Comparison of ENCODE assay signal across 27 mouse cellular contexts in genomic region chr17:27528030-27528429, GRCm38 (mm10). TPM values are rescaled to one million over a fixed set of nuclear protein-coding genes. Genes with fewer than 3 reads are reported as not detected.
DNase-seq lines count a peak whose midpoint lies in the region; ATAC-seq and TF ChIP-seq lines count a peak whose summit lies in the region.
"Had no signal": no experiment of that assay in that cellular context is flagged by ENCODE, and none has a peak within 500 bp of the region (broad histone marks: within the 10 kb centered on the region; RNA-seq: fewer than 3 reads in every experiment).

No protein-coding gene starts in this region.

- no peak overlapping the region for H3K4me3 ChIP-seq in hindbrain, embryonic 10.5 days
- no peak overlapping the region for H3K4me3 ChIP-seq in hindbrain, embryonic 14.5 days (replicated peaks; ENCODE audit: low read length)
- H3K4me3 ChIP-seq in liver, embryonic 14.5 days (ENCODE audit: insufficient read depth in 1 of 2, low read depth in 2 of 2, low read length in 2 of 2), result no peak overlapping the region
- no peak overlapping the region for H3K4me3 ChIP-seq in liver, embryonic 12.5 days
- H3K4me3 ChIP-seq in bone marrow macrophage, adult 2 months (ENCODE audit: insufficient read depth, low read length), result no peak overlapping the region
- H3K4me3 ChIP-seq: forebrain, embryonic 15.5 days; hindbrain, embryonic 15.5 days; limb, embryonic 12.5 days; liver, embryonic 13.5 days; lung, embryonic 15.5 days; neural tube, embryonic 15.5 days had no signal

- TF ChIP-seq POLR2A in bone marrow macrophage, adult 2 months (IDR thresholded peaks at IDR 0.05; ENCODE audit: borderline replicate concordance, low read depth, low read length), result no peak

- 0 out of 2 replicates have a peak overlapping the region, but pooled peaks have one; percentile 18 for H3K27ac ChIP-seq in hindbrain, embryonic 10.5 days
- H3K27ac ChIP-seq in hindbrain, embryonic 14.5 days, result no peak overlapping the region
- H3K27ac ChIP-seq in liver, embryonic 14.5 days, result no peak overlapping the region
- no peak overlapping the region for H3K27ac ChIP-seq in liver, embryonic 12.5 days
- H3K27ac ChIP-seq in bone marrow macrophage, adult 2 months (ENCODE audit: insufficient read depth, low read depth, low read length), result no peak overlapping the region
- H3K27ac ChIP-seq: forebrain, embryonic 15.5 days; hindbrain, embryonic 15.5 days; limb, embryonic 12.5 days; liver, embryonic 13.5 days; lung, embryonic 15.5 days; neural tube, embryonic 15.5 days had no signal

- no peak overlapping the region for H3K9ac ChIP-seq in hindbrain, embryonic 14.5 days
- H3K9ac ChIP-seq in liver, embryonic 14.5 days (replicated peaks), result no peak overlapping the region
- no peak overlapping the region for H3K9ac ChIP-seq in liver, embryonic 12.5 days
- H3K9ac ChIP-seq: forebrain, embryonic 15.5 days; hindbrain, embryonic 15.5 days; liver, embryonic 13.5 days; lung, embryonic 15.5 days; neural tube, embryonic 15.5 days had no signal

- 52% methylated on average over 8 of the region's 8 CpGs for WGBS in hindbrain, embryonic 10.5 days
- 53% methylated on average over 8 of the region's 8 CpGs for WGBS in hindbrain, embryonic 14.5 days
- 42% methylated on average over 8 of the region's 8 CpGs for WGBS in liver, embryonic 14.5 days (ENCODE audit: insufficient replicate concordance)
- WGBS in liver, embryonic 12.5 days (ENCODE audit: insufficient replicate concordance), result 57% methylated on average over 8 of the region's 8 CpGs

- DNase-seq in hindbrain, embryonic 10.5 days (ENCODE audit: low spot score), result no peak
- no peak for DNase-seq in hindbrain, embryonic 14.5 days (ENCODE audit: low spot score)
- DNase-seq in liver, embryonic 14.5 days (ENCODE audit: low read depth in 3 of 3, low spot score in 3 of 3), result no peak
- DNase-seq in retina, embryonic 14.5 days (ENCODE audit: low spot score), result peak; percentile 57
- DNase-seq in heart, postnatal 25 days (ENCODE audit: low spot score), result no peak
- DNase-seq in spleen, postnatal 36 days (ENCODE audit: low spot score in 2 of 2), result no peak
- DNase-seq: cerebellum, adult 8-10 months; cerebellum, postnatal 36 days; gastrocnemius, postnatal 36 days; heart, postnatal 36 days; kidney, postnatal 10 days; layer of hippocampus, postnatal 36 days; liver, embryonic 13.5 days; lung, postnatal 36 days; right cerebral cortex, postnatal 25 days; spleen, adult 18-20 months; thymus, postnatal 36 days had no signal

- no peak for TF ChIP-seq EP300 in liver, embryonic 14.5 days (IDR thresholded peaks at IDR 0.05; ENCODE audit: low read depth)

- H3K27me3 ChIP-seq in hindbrain, embryonic 10.5 days (ENCODE audit: insufficient read depth, poor library complexity, severe bottlenecking), result no peaks in the 10 kb centered on the region
- H3K27me3 ChIP-seq in hindbrain, embryonic 14.5 days (ENCODE audit: control insufficient read depth, insufficient read depth, low read length), result no peaks in the 10 kb centered on the region
- no peaks in the 10 kb centered on the region for H3K27me3 ChIP-seq in liver, embryonic 14.5 days (ENCODE audit: control insufficient read depth, insufficient read depth, low read length)
- peaks cover 1% of the 10 kb centered on the region; the same call in 1 of the 2 replicates for H3K27me3 ChIP-seq in liver, embryonic 12.5 days (replicated peaks)
- H3K27me3 ChIP-seq: forebrain, embryonic 15.5 days; hindbrain, embryonic 15.5 days; liver, embryonic 13.5 days; neural tube, embryonic 15.5 days had no signal

- ATAC-seq in hindbrain, embryonic 14.5 days (ENCODE audit: low FRiP score), result no peak
- ATAC-seq in liver, embryonic 14.5 days (ENCODE audit: insufficient read depth), result no peak
- ATAC-seq in liver, embryonic 12.5 days, result no peak
- ATAC-seq: forebrain, embryonic 15.5 days; intestine, embryonic 16.5 days had no signal

- peaks cover 15% of the 10 kb centered on the region for H3K4me1 ChIP-seq in hindbrain, embryonic 10.5 days (replicated peaks)
- no peaks in the 10 kb centered on the region for H3K4me1 ChIP-seq in hindbrain, embryonic 14.5 days (replicated peaks; ENCODE audit: control insufficient read depth, insufficient read depth, low read length)
- H3K4me1 ChIP-seq in liver, embryonic 14.5 days (replicated peaks; ENCODE audit: control insufficient read depth in 2 of 2, insufficient read depth in 2 of 2, low read length in 1 of 2), result peaks cover 0 to 6% of the 10 kb centered on the region in 2 experiments; a peak in 2 of 4 replicates
- H3K4me1 ChIP-seq in liver, embryonic 12.5 days, result peaks cover 13% of the 10 kb centered on the region
- H3K4me1 ChIP-seq in bone marrow macrophage, adult 2 months (ENCODE audit: control insufficient read depth, insufficient read depth, low read length), result peaks cover 6% of the 10 kb centered on the region
- H3K4me1 ChIP-seq: forebrain, embryonic 15.5 days; hindbrain, embryonic 15.5 days; limb, embryonic 12.5 days; lung, embryonic 15.5 days; neural tube, embryonic 15.5 days had no signal

- no peaks in the 10 kb centered on the region for H3K36me3 ChIP-seq in hindbrain, embryonic 10.5 days
- no peaks in the 10 kb centered on the region for H3K36me3 ChIP-seq in hindbrain, embryonic 14.5 days (replicated peaks; ENCODE audit: control insufficient read depth, insufficient read depth)
- H3K36me3 ChIP-seq in liver, embryonic 14.5 days (replicated peaks; ENCODE audit: control insufficient read depth, insufficient read depth, low read depth), result no peaks in the 10 kb centered on the region
- H3K36me3 ChIP-seq in liver, embryonic 12.5 days, result no peaks in the 10 kb centered on the region
- H3K36me3 ChIP-seq: forebrain, embryonic 15.5 days; G1E; hindbrain, embryonic 15.5 days; limb, embryonic 12.5 days; liver, embryonic 13.5 days; lung, embryonic 15.5 days; neural tube, embryonic 15.5 days had no signal

- H3K9me3 ChIP-seq in hindbrain, embryonic 10.5 days, result 0 out of 2 replicates have a peak, but pooled peaks cover 3% of the 10 kb centered on the region
- no peaks in the 10 kb centered on the region for H3K9me3 ChIP-seq in hindbrain, embryonic 14.5 days (ENCODE audit: control insufficient read depth, low read length)
- H3K9me3 ChIP-seq in liver, embryonic 14.5 days (ENCODE audit: control insufficient read depth, low read length), result no peaks in the 10 kb centered on the region
- H3K9me3 ChIP-seq in liver, embryonic 12.5 days (replicated peaks), result no peaks in the 10 kb centered on the region
- H3K9me3 ChIP-seq: forebrain, embryonic 15.5 days; hindbrain, embryonic 15.5 days; limb, embryonic 12.5 days; liver, embryonic 13.5 days; lung, embryonic 15.5 days; neural tube, embryonic 15.5 days had no signal

- 0 out of 2 replicates have a peak, but pooled peaks have one; percentile 25 for TF ChIP-seq CTCF in liver, embryonic 14.5 days (IDR thresholded peaks at IDR 0.05; ENCODE audit: low read depth)
- TF ChIP-seq CTCF in bone marrow macrophage, adult 2 months (IDR thresholded peaks at IDR 0.05; ENCODE audit: low read depth, low read length), result peak; percentile 41; the same call in 1 of the 2 replicates

- H3K4me2 ChIP-seq in hindbrain, embryonic 14.5 days (replicated peaks), result no peak overlapping the region
- H3K4me2 ChIP-seq in liver, embryonic 14.5 days (ENCODE audit: low read depth), result no peak overlapping the region
- no peak overlapping the region for H3K4me2 ChIP-seq in liver, embryonic 12.5 days
- H3K4me2 ChIP-seq: forebrain, embryonic 15.5 days; hindbrain, embryonic 15.5 days; limb, embryonic 12.5 days; liver, embryonic 13.5 days; lung, embryonic 15.5 days; neural tube, embryonic 15.5 days had no signal

- intact Hi-C loops in heart, postnatal 25 days (cut with DNase I), result loop anchor here (10.0 kb wide), 1 partner anchor 493 kb away; no protein-coding TSS in a partner anchor

RNA-seq across cellular contexts. Expression of gene Grm4, which starts 6.8 kb away (rescaled TPM):
- 2.2 and 4.2 TPM in 2 replicates for polyA plus RNA-seq in hindbrain, embryonic 10.5 days (2016; fragmentation: Nextera tagmentation; extraction: Ambion mirVana)
- 9.0 and 10.1 TPM in 2 replicates for polyA plus RNA-seq in hindbrain, embryonic 14.5 days (2014; fragmentation: Nextera tagmentation; extraction: Ambion mirVana)
- polyA plus RNA-seq in liver, embryonic 14.5 days (2012; rRNA removed), result 0.01 and 0.04 TPM in 2 replicates
- not detected in 2 replicates for polyA plus RNA-seq in liver, embryonic 14.5 days (2014; fragmentation: Nextera tagmentation; extraction: Ambion mirVana)
- 0.05 TPM in 1 of 2 replicates, not detected in the other for polyA plus RNA-seq in liver, embryonic 12.5 days (2016; fragmentation: Nextera tagmentation; extraction: Ambion mirVana)
- not detected in 2 replicates for polyA plus RNA-seq in bone marrow macrophage, adult 2 months (2012; ENCODE audit: insufficient read depth, insufficient read length, missing spikeins)
- total RNA-seq in heart, postnatal 25 days (2021), result under 1 TPM; 0.11 to 0.44 TPM
- polyA plus RNA-seq: G1E; heart, embryonic 14.5 days; liver, embryonic 13.5 days had no signal

RNA-seq across cellular contexts. Expression of gene Hmga1, which starts 28.3 kb away (rescaled TPM):
- polyA plus RNA-seq in hindbrain, embryonic 10.5 days (2016; fragmentation: Nextera tagmentation; extraction: Ambion mirVana), result 541 and 748 TPM in 2 replicates
- polyA plus RNA-seq in hindbrain, embryonic 14.5 days (2014; fragmentation: Nextera tagmentation; extraction: Ambion mirVana), result 136 and 148 TPM in 2 replicates
- polyA plus RNA-seq in liver, embryonic 14.5 days (2012; rRNA removed), result 149 and 182 TPM in 2 replicates
- polyA plus RNA-seq in liver, embryonic 14.5 days (2014; fragmentation: Nextera tagmentation; extraction: Ambion mirVana), result 162 and 180 TPM in 2 replicates
- 295 and 306 TPM in 2 replicates for polyA plus RNA-seq in liver, embryonic 12.5 days (2016; fragmentation: Nextera tagmentation; extraction: Ambion mirVana)
- polyA plus RNA-seq in bone marrow macrophage, adult 2 months (2012; ENCODE audit: insufficient read depth, insufficient read length, missing spikeins), result 151 and 159 TPM in 2 replicates
- 10 to 100 TPM; 35.2 to 42.0 TPM for total RNA-seq in heart, postnatal 25 days (2021)

RNA-seq across cellular contexts. Expression of gene AI413582, which starts 37.5 kb away (rescaled TPM):
- 19.1 and 23.9 TPM in 2 replicates for polyA plus RNA-seq in hindbrain, embryonic 10.5 days (2016; fragmentation: Nextera tagmentation; extraction: Ambion mirVana)
- polyA plus RNA-seq in hindbrain, embryonic 14.5 days (2014; fragmentation: Nextera tagmentation; extraction: Ambion mirVana), result 68.0 and 76.5 TPM in 2 replicates
- 9.9 and 11.7 TPM in 2 replicates for polyA plus RNA-seq in liver, embryonic 14.5 days (2012; rRNA removed)
- 15.2 and 18.9 TPM in 2 replicates for polyA plus RNA-seq in liver, embryonic 14.5 days (2014; fragmentation: Nextera tagmentation; extraction: Ambion mirVana)
- polyA plus RNA-seq in liver, embryonic 12.5 days (2016; fragmentation: Nextera tagmentation; extraction: Ambion mirVana), result 14.1 and 16.8 TPM in 2 replicates
- polyA plus RNA-seq in bone marrow macrophage, adult 2 months (2012; ENCODE audit: insufficient read depth, insufficient read length, missing spikeins), result 76.7 and 85.6 TPM in 2 replicates
- 1 to 10 TPM; 7.3 to 7.7 TPM for total RNA-seq in heart, postnatal 25 days (2021)
